Mouse (Mus musculus) layer of hippocampus, adult 9-10 months (tissue): ENCODE data around the gene Mrps35.

Experiments used
- DNase-seq: peaks from one replicate; pipeline ENCODE4 v3.0.0; 2022; ENCODE audit warnings: low spot score

The Mrps35 gene

GRCm38 (mm10) chr6:147042291-147043290, at the start of gene Mrps35:
Gene Mrps35 (plus strand): TSS chr6:147042764.
- DNase-seq, result peak; percentile 69

GRCm38 (mm10) chr6:146994236-146994635, 48.3 kb upstream of the Mrps35 start:
- peak; percentile 51 for DNase-seq

- no peak for DNase-seq
Observed at GRCm38 (mm10) chr6:146995391-146995790, 47.2 kb upstream of the Mrps35 start.

GRCm38 (mm10) chr6:146995878-146996277, 46.7 kb upstream of the Mrps35 start:
- no peak for DNase-seq

- DNase-seq, result no peak
Observed at GRCm38 (mm10) chr6:146997006-146997405, 45.6 kb upstream of the Mrps35 start.

GRCm38 (mm10) chr6:146998710-146999109, 43.9 kb upstream of the Mrps35 start:
- no peak for DNase-seq

- no peak for DNase-seq
Observed at GRCm38 (mm10) chr6:146999302-146999701, 43.3 kb upstream of the Mrps35 start.

- no peak for DNase-seq
Observed at GRCm38 (mm10) chr6:146999755-147000154, 42.8 kb upstream of the Mrps35 start.

GRCm38 (mm10) chr6:147008148-147008547, 34.4 kb upstream of the Mrps35 start:
- DNase-seq, result no peak

GRCm38 (mm10) chr6:147010358-147010757, 32.2 kb upstream of the Mrps35 start:
- no peak for DNase-seq

- DNase-seq, result no peak
Observed at GRCm38 (mm10) chr6:147010811-147011520, 31.6 kb upstream of the Mrps35 start.

- DNase-seq, result no peak
Observed at GRCm38 (mm10) chr6:147011555-147011954, 31.0 kb upstream of the Mrps35 start.

GRCm38 (mm10) chr6:147011977-147012376, 30.6 kb upstream of the Mrps35 start:
- no peak for DNase-seq

- DNase-seq, result no peak
Observed at GRCm38 (mm10) chr6:147013546-147013945, 29.0 kb upstream of the Mrps35 start.

GRCm38 (mm10) chr6:147017906-147018305, 24.7 kb upstream of the Mrps35 start:
- DNase-seq, result no peak

- no peak for DNase-seq
Observed at GRCm38 (mm10) chr6:147018364-147018763, 24.2 kb upstream of the Mrps35 start.

- no peak for DNase-seq
Observed at GRCm38 (mm10) chr6:147021181-147021580, 21.4 kb upstream of the Mrps35 start.

GRCm38 (mm10) chr6:147022375-147023132, 20.0 kb upstream of the Mrps35 start:
- DNase-seq, result no peak

- no peak for DNase-seq
Observed at GRCm38 (mm10) chr6:147023133-147023395, 19.5 kb upstream of the Mrps35 start.

GRCm38 (mm10) chr6:147023568-147023967, 19.0 kb upstream of the Mrps35 start:
- DNase-seq, result no peak

- DNase-seq, result no peak
Observed at GRCm38 (mm10) chr6:147024761-147025160, 17.8 kb upstream of the Mrps35 start.

- no peak for DNase-seq
Observed at GRCm38 (mm10) chr6:147028396-147028795, 14.2 kb upstream of the Mrps35 start.
